Mouse (Mus musculus): ENCODE results near the gene Slc17a8. TPM values are rescaled to one million over a fixed set of nuclear protein-coding genes. Genes with fewer than 3 reads are reported as not detected.

Gene Slc17a8
- polyA plus RNA-seq, 2 experiments, result 0.09 TPM; not detected in 1

DNA sequence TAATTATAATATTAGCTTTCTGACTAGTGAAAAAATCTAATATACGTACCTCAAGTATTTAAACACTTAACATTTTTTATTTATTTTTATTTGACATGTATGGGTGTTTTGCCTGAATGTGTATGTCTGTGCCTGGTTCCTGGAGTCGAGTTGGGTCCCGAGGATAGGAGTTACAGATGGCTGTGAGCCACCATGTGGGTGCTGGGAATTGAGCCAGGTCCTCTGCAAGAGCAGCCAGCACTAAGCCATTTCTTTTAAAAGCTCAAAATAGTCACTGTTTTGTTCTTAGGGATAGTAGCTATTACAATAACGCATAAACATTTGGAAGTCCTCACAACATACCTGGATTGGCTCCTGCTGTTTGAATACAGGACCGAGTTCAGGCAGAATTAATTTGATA lies 35.3 kb upstream of the Slc17a8 start:
- H3K9ac ChIP-seq (ENCODE audit: low read depth, low read length, severe bottlenecking), result no peak overlapping the region
- no peak for DNase-seq (ENCODE audit: low spot score)
- no peak for ATAC-seq (ENCODE audit: low FRiP score, low read depth)
- H3K27ac ChIP-seq (replicated peaks; ENCODE audit: low read depth, low read length), result no peak overlapping the region
- no peaks in the 10 kb centered on the region for H3K27me3 ChIP-seq (ENCODE audit: control insufficient read depth, insufficient read depth, low read length)
- WGBS, result 89% methylated on average over 5 of the region's 5 CpGs
- no peak overlapping the region for H3K4me2 ChIP-seq (replicated peaks; ENCODE audit: low read depth, low read length, severe bottlenecking)
- H3K4me3 ChIP-seq (replicated peaks; ENCODE audit: low read length), result no peak overlapping the region
- no peaks in the 10 kb centered on the region for H3K9me3 ChIP-seq (ENCODE audit: control insufficient read depth, low read length)
- peaks cover 58% of the 10 kb centered on the region for H3K36me3 ChIP-seq (ENCODE audit: control insufficient read depth, insufficient read depth, low read length)
- no peaks in the 10 kb centered on the region for H3K4me1 ChIP-seq (ENCODE audit: control insufficient read depth, insufficient read depth, low read length)
- TF ChIP-seq POLR2A (IDR thresholded peaks at IDR 0.05; ENCODE audit: borderline replicate concordance, extremely low read depth, insufficient read depth, insufficient read length), result no peak

DNA sequence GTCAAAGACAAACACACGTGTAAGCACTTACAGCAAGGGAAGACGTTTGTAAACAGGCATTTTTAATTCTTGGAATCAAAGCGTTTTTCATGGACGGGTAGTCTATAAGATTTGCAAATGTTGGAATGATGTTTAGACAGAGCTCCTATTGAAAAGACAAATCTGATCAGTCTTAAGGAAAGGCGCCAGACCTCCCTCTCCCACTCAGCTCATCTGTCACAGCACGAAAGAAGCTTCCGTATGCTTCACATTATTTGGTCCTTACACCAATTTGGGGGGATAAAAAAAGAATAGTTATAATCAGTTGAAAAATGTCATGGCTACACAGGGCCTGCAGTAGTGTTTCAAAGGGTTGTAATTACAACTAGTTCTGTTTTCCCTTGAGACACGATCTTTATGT lies 31.9 kb upstream of the Slc17a8 start:
- no peak overlapping the region for H3K4me3 ChIP-seq (replicated peaks; ENCODE audit: low read length)
- no peaks in the 10 kb centered on the region for H3K27me3 ChIP-seq (ENCODE audit: control insufficient read depth, insufficient read depth, low read length)
- peaks cover 52% of the 10 kb centered on the region for H3K36me3 ChIP-seq (ENCODE audit: control insufficient read depth, insufficient read depth, low read length)
- H3K9me3 ChIP-seq (ENCODE audit: control insufficient read depth, low read length), result no peaks in the 10 kb centered on the region
- TF ChIP-seq POLR2A (IDR thresholded peaks at IDR 0.05; ENCODE audit: borderline replicate concordance, extremely low read depth, insufficient read depth, insufficient read length), result no peak
- H3K9ac ChIP-seq (ENCODE audit: low read depth, low read length, severe bottlenecking), result no peak overlapping the region
- no peak for ATAC-seq (ENCODE audit: low FRiP score, low read depth)
- no peak overlapping the region for H3K27ac ChIP-seq (replicated peaks; ENCODE audit: low read depth, low read length)
- DNase-seq (ENCODE audit: low spot score), result no peak
- H3K4me1 ChIP-seq (ENCODE audit: control insufficient read depth, insufficient read depth, low read length), result no peaks in the 10 kb centered on the region
- 90% methylated on average over 8 of the region's 8 CpGs for WGBS
- H3K4me2 ChIP-seq (replicated peaks; ENCODE audit: low read depth, low read length, severe bottlenecking), result no peak overlapping the region

DNA sequence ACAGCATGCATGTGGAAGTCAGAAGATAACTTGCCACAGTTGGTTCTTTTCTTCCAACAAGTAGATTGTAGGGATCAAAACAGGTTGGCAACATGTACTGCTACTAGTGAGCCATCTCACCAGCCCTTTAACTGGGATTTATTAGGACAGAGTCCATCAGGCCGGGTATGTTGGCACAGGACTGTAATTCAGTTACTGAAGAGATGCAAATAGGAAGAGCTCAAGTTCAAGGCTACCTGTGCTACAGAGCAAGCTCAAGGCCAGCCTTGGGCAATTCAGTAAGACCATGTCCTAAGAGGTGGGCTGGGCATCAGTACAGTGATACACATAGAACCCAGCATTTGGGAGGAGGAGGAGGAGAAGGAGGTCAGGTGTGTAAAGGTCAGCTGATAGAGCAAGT lies 30.6 kb upstream of the Slc17a8 start:
- Histone ChIP-seq H3K9me3 (ENCODE audit: control insufficient read depth, low read length) (no peaks in the 10 kb centered on the region), H3K36me3 (ENCODE audit: control insufficient read depth, insufficient read depth, low read length) (peaks cover 45% of the 10 kb centered on the region), H3K27ac (replicated peaks; ENCODE audit: low read depth, low read length) (no peak overlapping the region), H3K4me3 (replicated peaks; ENCODE audit: low read length) (no peak overlapping the region), H3K4me2 (replicated peaks; ENCODE audit: low read depth, low read length, severe bottlenecking) (no peak overlapping the region), H3K4me1 (ENCODE audit: control insufficient read depth, insufficient read depth, low read length) (no peaks in the 10 kb centered on the region), H3K9ac (ENCODE audit: low read depth, low read length, severe bottlenecking) (no peak overlapping the region), H3K27me3 (ENCODE audit: control insufficient read depth, insufficient read depth, low read length) (no peaks in the 10 kb centered on the region)
- 72% methylated on average over 1 of the region's 1 CpGs for WGBS
- TF ChIP-seq POLR2A (IDR thresholded peaks at IDR 0.05; ENCODE audit: borderline replicate concordance, extremely low read depth, insufficient read depth, insufficient read length), result no peak
- no peak for ATAC-seq (ENCODE audit: low FRiP score, low read depth)
- DNase-seq (ENCODE audit: low spot score), result no peak

DNA sequence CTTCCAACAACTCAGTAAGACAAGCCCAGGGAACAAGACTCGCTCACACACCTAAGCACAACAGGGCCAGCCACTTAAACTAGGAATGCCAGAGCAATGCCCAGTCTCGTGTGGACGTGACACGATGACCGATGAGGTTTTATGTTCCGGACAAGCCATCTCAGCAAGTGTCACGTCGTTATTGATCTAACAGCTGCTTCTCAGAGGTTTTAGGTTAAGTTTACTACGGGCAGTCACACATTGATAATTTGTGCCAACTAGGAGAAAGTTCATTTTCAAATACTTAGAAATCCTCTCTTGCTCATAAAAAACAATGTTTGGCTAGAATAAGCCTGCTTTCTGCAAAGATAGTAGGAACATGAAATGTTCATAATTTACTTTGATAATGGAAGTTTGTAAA lies 25.9 kb upstream of the Slc17a8 start:
- ATAC-seq (ENCODE audit: low FRiP score, low read depth) (no peak), DNase-seq (ENCODE audit: low spot score) (no peak)
- Histone ChIP-seq H3K27ac (replicated peaks; ENCODE audit: low read depth, low read length) (no peak overlapping the region), H3K9ac (ENCODE audit: low read depth, low read length, severe bottlenecking) (no peak overlapping the region), H3K9me3 (ENCODE audit: control insufficient read depth, low read length) (no peaks in the 10 kb centered on the region), H3K4me1 (ENCODE audit: control insufficient read depth, insufficient read depth, low read length) (no peaks in the 10 kb centered on the region), H3K27me3 (ENCODE audit: control insufficient read depth, insufficient read depth, low read length) (no peaks in the 10 kb centered on the region), H3K4me2 (replicated peaks; ENCODE audit: low read depth, low read length, severe bottlenecking) (no peak overlapping the region), H3K36me3 (ENCODE audit: control insufficient read depth, insufficient read depth, low read length) (peaks cover 48% of the 10 kb centered on the region), H3K4me3 (replicated peaks; ENCODE audit: low read length) (no peak overlapping the region)
- TF ChIP-seq POLR2A (IDR thresholded peaks at IDR 0.05; ENCODE audit: borderline replicate concordance, extremely low read depth, insufficient read depth, insufficient read length), result no peak
- 87% methylated on average over 9 of the region's 9 CpGs for WGBS

DNA sequence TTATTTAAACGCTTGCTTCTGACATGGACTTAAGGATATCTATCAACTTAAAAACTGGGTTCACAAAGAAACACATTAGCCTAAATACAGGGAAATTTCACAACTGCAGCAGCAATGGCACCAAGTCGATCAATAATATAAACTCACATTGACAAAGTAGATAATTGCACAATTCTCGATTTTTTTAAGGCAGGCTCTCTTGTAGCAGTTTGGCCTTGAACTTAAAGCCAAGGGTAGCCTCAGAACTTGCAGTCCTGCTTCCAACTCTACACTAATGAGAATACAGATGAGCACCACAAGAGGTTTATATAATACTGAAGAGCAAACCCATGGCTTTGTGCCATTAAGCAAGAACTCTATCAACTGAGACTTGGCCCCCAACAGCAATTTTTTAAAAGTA lies 15.9 kb upstream of the Slc17a8 start:
- H3K4me1 ChIP-seq (ENCODE audit: control insufficient read depth, insufficient read depth, low read length), result peaks cover 2% of the 10 kb centered on the region; the same call in 1 of the 2 replicates
- ATAC-seq (ENCODE audit: low FRiP score, low read depth), result no peak

DNA sequence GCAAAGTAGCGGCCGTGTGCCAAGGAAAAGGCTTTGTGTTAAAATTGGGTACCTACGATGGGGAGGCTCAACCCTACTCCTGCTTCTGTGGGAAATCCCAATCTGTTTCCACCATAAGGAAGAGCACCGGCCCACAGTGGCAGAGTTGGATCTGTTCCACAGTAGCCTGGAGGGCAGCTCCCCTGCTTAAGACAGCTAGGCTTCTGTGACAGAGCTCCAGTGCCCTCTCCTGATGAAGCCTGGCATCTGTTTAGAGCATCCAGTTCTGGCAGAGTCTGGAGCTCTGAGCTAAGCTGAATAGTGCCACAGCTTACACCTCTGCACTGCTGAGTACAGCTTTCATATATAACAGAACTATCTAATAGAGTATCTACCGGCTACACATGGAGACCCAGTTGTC lies 14.0 kb upstream of the Slc17a8 start:
- Histone ChIP-seq H3K27ac (replicated peaks; ENCODE audit: low read depth, low read length) (no peak overlapping the region), H3K4me3 (replicated peaks; ENCODE audit: low read length) (no peak overlapping the region), H3K27me3 (ENCODE audit: control insufficient read depth, insufficient read depth, low read length) (no peaks in the 10 kb centered on the region), H3K9ac (ENCODE audit: low read depth, low read length, severe bottlenecking) (no peak overlapping the region), H3K4me2 (replicated peaks; ENCODE audit: low read depth, low read length, severe bottlenecking) (no peak overlapping the region), H3K9me3 (ENCODE audit: control insufficient read depth, low read length) (no peaks in the 10 kb centered on the region), H3K36me3 (ENCODE audit: control insufficient read depth, insufficient read depth, low read length) (peaks cover 13% of the 10 kb centered on the region), H3K4me1 (ENCODE audit: control insufficient read depth, insufficient read depth, low read length) (peaks cover 2% of the 10 kb centered on the region; the same call in 1 of the 2 replicates)
- ATAC-seq (ENCODE audit: low FRiP score, low read depth) (no peak), DNase-seq (ENCODE audit: low spot score) (no peak)
- WGBS, result 65% methylated on average over 5 of the region's 5 CpGs
- no peak for TF ChIP-seq POLR2A (IDR thresholded peaks at IDR 0.05; ENCODE audit: borderline replicate concordance, extremely low read depth, insufficient read depth, insufficient read length)

More for the DNA sequence above, 15.9 kb upstream of the Slc17a8 start:
- H3K27ac ChIP-seq (replicated peaks; ENCODE audit: low read depth, low read length), result no peak overlapping the region
- no peak overlapping the region for H3K9ac ChIP-seq (ENCODE audit: low read depth, low read length, severe bottlenecking)
- H3K36me3 ChIP-seq (ENCODE audit: control insufficient read depth, insufficient read depth, low read length), result peaks cover 32% of the 10 kb centered on the region
- H3K4me2 ChIP-seq (replicated peaks; ENCODE audit: low read depth, low read length, severe bottlenecking), result no peak overlapping the region
- no peak for TF ChIP-seq POLR2A (IDR thresholded peaks at IDR 0.05; ENCODE audit: borderline replicate concordance, extremely low read depth, insufficient read depth, insufficient read length)
- no peak overlapping the region for H3K4me3 ChIP-seq (replicated peaks; ENCODE audit: low read length)
- no peaks in the 10 kb centered on the region for H3K9me3 ChIP-seq (ENCODE audit: control insufficient read depth, low read length)
- WGBS, result 88% methylated on average over 3 of the region's 3 CpGs
- no peaks in the 10 kb centered on the region for H3K27me3 ChIP-seq (ENCODE audit: control insufficient read depth, insufficient read depth, low read length)
- no peak for DNase-seq (ENCODE audit: low spot score)

Data from limb, embryonic 14.5 days (tissue).